Mouse (Mus musculus) large intestine, adult 2 months (tissue): Measurements from ENCODE around the gene Cst6. TPM values are rescaled to one million over a fixed set of nuclear protein-coding genes. Genes with fewer than 3 reads are reported as not detected.

ENCODE experiments used
- DNase-seq: peaks from one replicate; pipeline ENCODE4 v3.0.0-alpha.2; 2012; ENCODE audit warnings: low read depth, low spot score
- WGBS: fragments of 180-500 bp; shearing (Covaris S2); methylation state at CpG from one replicate; pipeline ENCODE4 v1.1.7; 2018; 5-methylcytosine and 5-hydroxymethylcytosine counted together
- polyA plus RNA-seq: library from polyadenylated mRNA; depleted of rRNA; stranded (reverse); fragments of >200 nt; gene quantifications from 2 replicates; pipeline ENCODE4 v1.2.3, GENCODE M21; 2012

The Cst6 gene
- polyA plus RNA-seq, 1 experiment: 287 TPM

DNA sequence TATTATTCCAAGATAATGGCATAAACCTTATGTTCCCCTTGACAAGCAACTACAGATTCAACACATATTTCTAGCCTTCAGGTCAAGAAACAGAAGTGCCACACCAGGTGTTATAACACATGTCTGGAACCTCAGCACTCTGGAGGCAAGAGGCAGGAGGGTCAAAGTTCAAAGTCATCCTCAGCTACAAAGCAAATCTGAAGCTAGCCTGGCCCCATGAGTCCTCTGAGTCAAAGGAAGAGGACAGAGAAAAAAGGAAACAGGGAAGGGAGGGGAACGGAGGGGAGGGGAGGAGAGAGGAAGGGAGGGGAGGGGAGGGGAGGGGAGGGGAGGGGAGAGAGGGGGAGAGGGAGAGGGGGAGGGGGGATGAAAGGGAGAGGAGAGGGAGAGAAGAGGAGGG lies 6.7 kb upstream of the Cst6 start:
- no CpG with 5 or more reads among the region's 1 CpGs for WGBS
- DNase-seq: no peak

DNA sequence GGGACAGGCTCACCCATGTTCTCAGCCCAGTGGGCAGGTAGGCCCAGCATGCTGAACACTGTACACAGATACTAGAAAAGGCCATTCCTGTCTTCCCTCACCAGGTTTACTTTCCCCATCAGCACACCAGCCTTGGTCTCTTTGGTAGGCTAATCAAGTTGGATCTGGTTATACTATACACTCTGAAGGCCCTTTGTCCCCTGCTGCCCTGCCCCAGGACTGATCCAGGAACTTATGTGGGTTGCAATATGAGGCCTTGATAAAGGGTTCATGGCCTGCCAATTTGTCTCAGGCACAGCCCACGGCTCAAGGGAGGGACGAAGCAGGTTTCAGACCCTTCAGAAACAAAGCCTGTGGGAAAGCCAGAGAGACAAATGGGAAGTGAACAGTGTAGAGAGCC lies 4.2 kb upstream of the Cst6 start:
- 33% methylated on average over 2 of the region's 2 CpGs for whole genome bisulfite sequencing

DNA sequence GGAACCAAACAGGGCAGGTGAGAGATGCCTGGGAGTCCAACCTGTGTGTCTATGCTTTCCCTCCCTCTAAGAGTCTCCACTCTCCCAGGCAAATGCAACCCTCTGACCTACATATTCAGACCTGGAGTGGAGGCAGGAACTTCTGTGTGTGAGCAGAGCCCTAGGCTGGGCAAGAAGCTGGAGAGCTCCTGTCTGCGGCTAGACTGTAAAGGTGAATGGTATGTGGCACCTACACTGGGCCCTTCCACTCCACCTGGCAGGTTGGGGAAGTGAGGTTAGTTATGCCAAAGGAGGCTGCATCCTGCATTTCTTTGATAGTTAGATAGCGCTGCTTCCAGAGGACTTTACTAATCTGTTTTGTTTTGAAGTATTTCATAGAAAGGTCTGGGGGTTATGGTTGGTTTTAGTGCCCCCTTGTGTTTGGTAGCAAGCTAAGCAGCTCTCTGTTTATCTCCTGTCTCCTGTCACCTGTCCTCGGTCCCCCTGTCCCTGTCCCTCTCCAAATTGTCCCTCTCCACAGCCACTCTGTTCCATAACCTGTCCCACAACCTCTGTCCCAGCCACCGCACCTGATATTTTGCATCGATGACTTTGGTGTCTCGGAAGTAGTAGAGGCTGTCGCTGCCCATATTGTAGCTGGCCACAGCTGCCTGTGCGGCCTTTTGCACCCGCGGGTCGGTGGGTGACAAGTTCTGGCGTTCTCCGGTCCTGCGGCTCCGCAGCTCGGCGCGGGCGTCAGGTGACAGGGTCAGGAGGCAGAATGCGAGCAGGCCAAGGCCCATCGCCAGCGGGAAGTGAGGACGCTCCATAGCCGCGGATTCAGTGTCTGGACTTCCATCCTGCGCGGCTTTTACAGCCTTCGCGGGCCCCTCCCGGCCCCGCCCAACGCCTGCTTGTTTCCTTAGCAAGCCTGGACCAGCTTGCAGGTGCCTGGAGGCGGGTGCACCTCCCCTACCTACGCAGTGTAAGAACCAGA lies 560 bp downstream of the Cst6 start:
- DNase-seq: peak; percentile 35
- 5% methylated on average over 34 of the region's 34 CpGs for WGBS

More for the DNA sequence above, 4.2 kb upstream of the Cst6 start:
- no peak for DNase-seq

DNA sequence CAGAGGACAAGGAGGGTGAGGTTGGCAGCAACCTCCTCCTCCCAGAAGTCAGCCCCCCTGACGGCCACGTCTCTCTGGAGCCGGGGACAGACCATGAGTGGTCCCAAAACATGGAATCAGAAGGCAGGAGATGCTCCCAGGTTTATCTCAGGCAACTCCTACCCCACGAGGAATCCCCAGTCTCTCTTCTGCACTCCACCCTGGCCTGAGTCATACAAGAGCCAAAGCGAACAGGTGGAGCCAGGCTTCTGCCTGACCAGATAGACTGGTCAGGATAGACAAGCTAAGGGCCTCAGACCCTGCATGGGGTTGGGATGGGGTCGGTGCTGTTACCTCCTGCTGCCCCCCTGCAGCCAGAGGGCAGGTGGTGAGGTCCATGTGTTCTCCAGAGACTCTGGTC lies 1.3 kb downstream of the Cst6 start:
- 75% methylated on average over 6 of the region's 6 CpGs for WGBS
- no peak for DNase-seq

DNA sequence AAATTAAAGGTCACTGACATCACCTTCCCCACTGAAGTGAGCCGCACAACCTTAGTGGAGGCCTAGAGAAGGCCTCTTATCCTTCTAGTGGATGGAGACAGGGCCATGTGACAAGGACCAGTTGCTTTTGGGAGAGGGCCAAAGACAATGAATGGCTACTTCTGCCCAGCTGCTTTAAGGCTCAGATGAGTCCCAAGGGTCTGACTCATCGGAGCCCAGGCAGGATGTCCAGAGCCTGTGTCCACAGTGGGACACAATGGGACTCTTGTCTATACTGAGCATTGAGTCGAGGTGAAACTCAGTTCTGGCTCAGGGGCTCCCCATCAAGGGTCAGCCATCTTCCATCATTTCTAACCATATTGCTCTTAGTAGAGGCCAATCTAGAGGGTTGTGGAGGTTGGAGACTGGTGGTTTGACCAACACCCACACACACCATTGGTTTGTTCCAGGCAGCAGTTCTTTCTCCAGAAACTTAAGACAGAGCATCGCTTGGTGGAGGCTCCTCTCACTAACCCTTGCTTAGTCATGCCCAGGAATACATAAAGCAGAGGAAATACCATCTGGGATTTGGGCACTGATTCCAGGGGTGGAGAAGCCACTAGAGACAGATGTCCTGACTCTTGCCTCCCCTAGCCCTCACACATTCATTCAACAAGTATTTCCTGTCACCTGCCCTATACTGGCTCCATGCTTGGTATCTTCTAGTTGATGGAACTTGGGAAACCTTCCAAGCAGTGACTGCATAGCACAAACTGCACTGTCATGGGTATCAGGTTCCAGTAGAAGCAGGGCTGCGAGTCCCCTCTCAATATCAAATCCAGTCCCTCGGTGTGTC lies 3.9 kb downstream of the Cst6 start:
- no peak for DNase-seq
- WGBS: 70% methylated on average over 6 of the region's 6 CpGs

DNA sequence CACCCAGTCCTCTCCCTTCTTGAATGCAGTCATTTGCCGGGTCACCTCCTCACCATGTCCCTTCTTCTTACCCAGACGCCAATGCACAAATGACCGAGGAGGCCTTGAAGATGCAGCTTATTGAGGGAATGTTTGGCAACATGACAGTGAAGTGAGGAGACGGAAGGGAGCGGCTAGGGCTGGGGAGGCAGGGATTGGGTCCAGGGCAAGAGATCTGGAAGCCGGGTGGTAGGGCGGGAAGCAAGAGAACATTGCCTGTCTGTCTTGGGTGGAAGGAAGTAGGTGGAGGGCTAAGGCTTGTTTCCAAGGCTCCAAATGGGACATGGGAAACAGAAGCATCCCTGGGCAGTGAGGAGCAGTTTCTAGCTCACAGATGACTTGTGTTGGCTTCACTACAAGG lies 8.0 kb downstream of the Cst6 start:
- no peak for DNase-seq
- 79% methylated on average over 7 of the region's 7 CpGs for WGBS

DNA sequence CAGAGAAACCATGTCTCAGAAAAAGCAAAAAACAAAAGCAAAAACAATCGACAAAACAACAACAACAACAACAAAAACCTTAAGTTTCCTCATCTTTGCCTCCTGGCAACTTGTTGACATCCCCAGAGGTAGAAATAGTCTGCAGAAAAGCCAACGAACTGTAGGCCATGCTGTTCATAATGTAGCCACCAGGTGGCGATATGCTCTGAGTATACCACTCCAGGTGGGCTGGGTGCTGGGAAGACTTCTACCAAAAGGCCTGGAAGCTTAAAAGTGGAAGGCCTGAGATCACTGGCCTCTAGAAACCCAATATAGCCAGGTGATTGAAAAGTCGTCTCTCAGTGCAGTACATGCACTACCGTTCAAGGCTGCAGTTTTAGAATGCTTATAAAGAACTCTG lies 11.4 kb downstream of the Cst6 start:
- 14% methylated on average over 5 of the region's 5 CpGs for WGBS
- peak; percentile 54 for DNase-seq

DNA sequence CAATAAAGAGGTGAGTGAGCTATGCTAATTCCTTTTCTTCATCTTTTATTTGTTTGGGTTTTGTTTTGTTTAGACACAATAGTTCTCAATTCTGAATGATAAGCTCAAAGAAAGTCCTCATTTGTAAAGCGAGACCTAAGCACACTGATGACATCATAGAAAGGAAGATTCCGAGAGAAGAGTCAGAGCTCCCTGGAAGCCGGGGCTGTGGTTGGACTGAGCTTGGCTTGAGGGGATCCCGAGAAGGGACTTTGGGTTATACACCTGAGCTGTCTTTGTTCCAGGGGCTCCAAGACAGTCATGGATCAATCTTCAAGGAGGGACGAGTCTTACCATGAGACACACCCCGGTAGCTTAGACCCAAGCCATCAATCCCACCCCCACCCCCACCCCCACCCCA lies 13.9 kb downstream of the Cst6 start, which contains the start of gene Catsper1:
TSS of gene Catsper1 (plus strand) at position 301 of the 400 bp plus-strand sequence.
- 77% methylated on average over 6 of the region's 6 CpGs for WGBS
- no peak for DNase-seq

DNA sequence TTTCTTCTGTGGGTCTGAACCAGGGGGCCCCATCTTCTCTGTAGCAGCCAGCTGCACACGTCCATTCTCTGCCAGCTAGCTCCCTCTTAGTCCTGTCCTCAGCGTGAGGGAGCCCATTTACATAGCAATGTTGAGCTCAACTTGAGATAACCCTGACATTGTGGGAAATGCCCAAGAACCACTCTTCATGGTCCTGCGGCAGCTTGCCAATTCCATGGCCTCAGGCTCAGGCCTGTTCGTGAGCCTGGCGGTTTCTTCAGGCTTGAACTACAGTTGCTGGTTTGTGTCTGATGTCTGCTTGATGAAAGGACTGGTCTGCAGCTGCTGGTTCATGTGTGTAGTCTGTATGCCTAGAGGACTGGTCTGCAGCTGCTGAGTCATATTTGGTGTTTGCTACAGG lies 14.6 kb downstream of the Cst6 start:
- 77% methylated on average over 5 of the region's 5 CpGs for WGBS
- no peak for DNase-seq

DNA sequence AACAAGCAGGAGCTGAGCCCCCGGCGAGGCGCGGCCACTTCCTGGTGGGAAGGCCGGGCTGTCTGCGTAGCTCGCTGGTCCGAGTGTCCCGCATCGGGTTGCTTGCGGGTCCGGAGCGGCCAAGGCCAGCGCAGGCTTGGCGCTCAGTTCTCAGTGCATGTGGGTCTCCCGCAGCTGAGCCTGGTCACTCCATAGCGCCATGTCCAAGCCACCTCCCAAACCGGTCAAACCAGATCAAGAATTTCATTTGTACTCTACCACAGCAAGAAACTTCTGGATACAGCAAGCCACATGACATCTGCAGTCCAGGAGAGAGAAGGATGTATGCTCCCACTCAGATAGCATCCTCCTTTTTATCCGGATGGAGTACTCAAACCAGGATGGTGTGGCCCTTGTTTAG lies 21.4 kb downstream of the Cst6 start:
- DNase-seq: no peak
- 59% methylated on average over 19 of the region's 19 CpGs for WGBS

DNA sequence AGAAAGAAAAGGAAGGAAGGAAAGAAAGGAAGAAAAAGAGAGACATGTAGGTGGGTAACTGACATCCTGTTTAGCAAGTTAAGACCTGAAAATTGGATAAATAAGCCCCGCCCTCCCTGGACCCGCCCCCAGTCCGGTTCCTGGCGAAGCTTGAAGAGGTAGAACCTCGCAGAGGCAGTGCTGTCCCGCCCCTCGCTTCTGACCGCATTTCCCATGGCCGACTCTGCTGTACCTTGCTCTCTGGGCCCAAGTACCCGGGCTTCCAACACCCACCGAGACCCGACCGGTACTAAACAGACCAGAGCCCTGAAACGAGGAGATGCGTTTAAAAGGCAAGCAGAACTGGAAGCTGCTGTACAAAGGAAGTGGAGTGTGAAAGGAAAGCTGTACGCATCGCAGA lies 25.6 kb downstream of the Cst6 start:
- no peak for DNase-seq
- WGBS: 21% methylated on average over 17 of the region's 17 CpGs

DNA sequence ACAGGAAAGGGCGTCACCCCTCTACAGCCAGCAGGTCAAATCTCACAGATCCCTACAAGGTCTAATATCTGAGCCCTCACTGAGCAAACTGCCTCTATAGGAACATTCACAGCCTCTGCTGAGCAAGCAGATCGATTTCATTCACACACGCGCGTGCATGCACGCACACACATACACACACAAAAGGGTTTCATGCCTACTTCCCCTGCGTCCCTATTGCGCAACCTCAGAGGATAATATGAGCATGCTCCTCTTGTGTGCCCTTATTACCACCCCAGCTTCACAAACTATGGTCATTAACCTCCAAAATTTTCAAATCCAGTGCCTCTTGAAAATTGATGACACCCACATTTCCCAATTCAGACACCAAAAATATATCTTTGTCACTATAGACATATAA lies 36.2 kb downstream of the Cst6 start:
- 78% methylated on average over 8 of the region's 8 CpGs for WGBS
- no peak for DNase-seq

DNA sequence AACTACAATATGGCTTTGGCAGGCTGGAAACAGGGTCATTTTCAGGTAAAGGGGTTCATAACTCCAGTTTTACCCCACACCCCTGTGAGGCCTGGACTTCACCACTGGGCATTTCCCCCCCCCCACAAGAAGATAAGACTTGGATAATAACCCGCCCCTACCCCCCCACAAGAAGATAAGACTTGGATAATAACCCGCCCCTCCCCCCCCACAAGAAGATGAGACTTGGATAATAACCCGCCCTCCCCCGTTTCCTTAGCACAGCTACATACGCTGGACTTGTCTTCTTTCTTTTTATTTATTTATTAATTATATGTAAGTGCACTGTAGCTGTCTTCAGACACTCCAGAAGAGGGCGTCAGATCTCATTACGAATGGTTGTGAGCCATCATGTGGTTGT lies 40.3 kb downstream of the Cst6 start:
- no peak for DNase-seq
- WGBS: 81% methylated on average over 7 of the region's 7 CpGs

DNA sequence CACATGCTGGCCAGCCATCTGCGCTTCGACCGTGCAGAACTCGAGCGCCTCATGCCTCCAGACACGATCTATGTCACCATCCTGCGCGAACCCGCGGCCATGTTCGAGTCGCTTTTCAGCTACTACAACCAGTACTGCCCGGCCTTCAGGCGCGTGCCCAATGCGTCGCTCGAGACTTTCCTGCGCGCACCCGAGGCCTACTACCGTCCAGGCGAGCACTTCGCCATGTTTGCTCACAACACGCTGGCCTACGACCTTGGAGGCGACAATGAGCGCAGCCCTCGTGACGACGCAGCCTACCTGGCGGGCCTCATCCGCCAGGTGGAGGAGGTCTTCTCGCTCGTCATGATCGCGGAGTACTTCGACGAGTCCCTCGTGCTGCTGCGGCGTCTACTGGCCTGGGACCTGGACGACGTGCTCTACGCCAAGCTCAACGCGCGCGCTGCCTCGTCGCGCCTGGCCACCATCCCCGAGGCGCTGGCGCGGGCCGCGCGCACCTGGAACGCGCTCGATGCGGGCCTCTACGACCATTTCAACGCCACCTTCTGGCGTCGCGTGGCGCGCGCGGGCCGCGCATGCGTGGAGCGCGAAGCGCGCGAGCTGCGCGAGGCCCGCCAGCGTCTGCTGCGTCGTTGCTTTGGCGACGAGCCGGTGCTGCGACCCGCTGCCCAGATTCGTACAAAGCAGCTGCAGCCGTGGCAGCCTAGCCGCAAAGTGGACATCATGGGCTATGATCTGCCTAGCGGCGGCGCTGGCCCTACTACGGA lies 42.2 kb downstream of the Cst6 start:
- no peak for DNase-seq
- 52% methylated on average over 98 of the region's 98 CpGs for WGBS

DNA sequence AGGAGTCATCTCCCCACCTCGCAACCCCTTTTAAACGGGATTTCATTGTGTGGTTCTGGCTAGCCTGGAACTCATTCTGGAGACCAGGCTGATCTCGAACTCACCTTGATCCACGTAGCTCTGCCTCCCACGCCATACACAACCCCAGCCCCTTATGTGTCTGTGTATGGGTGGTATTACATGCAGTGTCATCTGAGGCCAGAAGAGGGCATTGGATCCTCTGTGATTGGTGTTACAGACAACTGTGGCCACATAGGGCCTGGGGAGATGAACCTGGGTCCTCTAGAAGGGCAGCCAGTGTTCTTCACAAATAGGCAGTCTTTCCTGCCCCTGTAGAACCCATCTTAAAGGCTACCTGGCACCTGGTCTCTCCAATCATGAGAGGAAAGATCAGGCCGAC lies 43.1 kb downstream of the Cst6 start:
- WGBS: 79% methylated on average over 6 of the region's 6 CpGs
- no peak for DNase-seq

DNA sequence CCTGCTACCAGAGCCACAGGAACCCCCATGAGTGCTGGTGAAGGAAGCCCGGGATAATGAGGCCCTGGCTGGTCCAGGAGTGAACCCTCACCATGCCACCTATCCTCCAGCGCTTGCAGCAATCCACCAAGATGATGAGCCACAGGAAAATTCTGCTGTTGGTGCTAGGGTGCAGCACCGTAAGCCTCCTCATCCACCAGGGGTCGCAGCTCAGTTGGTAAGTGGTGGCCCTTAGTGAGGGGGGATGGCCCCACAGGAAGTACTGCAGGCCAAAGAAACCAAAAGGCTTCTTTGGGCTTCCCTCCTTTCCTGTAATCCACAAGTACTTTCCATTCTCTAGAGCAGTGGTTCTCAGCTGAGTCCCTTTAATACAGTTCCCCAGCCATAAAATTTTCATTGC lies 46.9 kb downstream of the Cst6 start:
- no peak for DNase-seq

DNA sequence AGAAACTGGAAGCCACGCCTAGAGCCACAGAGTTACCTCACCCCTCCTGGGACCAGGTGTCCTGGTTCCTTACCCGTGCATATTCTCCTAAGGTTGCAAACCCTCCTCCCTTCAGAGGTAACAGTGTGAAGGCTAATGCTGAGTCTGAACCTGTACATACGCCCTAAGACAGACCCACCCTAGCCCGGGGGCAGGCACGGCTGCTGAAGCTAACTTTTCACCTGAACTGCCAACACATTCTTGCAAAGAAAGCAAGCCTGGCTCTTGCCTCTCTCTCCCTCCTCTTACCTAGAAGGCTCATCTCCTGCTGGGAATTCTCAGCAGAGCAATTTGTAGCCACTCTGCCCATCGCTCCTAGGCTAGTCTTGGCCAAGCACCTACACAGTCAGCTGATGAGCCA lies 48.8 kb downstream of the Cst6 start:
- WGBS: 66% methylated on average over 6 of the region's 6 CpGs
- no peak for DNase-seq

More for the DNA sequence above, 46.9 kb downstream of the Cst6 start:
- 15% methylated on average over 4 of the region's 4 CpGs for WGBS

DNA sequence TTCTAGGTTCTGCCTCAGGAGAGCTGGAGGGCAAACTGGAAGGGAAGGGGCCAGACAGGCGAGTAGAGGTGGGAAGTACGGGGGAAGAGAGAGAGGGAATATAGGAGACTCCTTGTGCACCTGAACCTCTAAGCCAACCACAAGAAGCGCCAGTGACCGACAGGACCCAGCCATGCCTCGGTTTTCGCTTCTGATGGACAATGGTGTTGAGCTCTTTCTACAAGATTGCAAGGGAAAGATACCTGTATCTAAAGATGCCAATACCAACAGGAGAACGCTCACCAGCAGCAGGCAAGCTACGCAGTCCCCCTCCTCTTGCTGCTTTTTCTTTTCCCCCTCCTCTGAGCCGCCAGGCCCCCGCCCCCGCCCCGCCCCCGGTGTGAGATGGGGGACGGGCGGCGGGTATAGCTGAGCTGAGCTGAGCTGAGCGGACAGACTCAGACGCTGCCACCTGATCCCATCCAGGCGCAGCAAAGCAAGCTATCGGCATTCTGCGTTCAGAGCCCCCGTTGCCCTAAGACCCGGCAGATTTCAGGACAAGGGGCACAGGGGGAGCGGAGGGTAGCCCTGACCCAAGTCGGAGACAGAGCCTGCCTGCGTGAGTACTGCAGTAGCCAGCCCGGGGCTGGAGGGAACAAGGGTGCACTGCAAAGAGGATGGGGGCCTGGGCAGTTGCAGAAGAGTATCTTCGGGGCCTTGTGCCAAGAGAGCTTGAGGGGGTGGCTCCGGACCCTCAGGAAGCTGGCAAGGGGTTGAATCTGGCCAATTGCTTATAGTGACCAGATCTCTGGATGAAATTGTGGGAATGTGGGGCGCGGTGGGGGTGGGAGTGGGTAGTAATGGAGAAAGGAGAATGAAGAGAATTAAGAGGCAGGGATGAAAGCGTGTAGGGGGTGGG lies 51.2 kb downstream of the Cst6 start, which contains the start of gene Gal3st3:
TSS of gene Gal3st3 (plus strand) at position 429 of the 898 bp plus-strand sequence.
- 31% methylated on average over 32 of the region's 32 CpGs for WGBS
- no peak for DNase-seq

DNA sequence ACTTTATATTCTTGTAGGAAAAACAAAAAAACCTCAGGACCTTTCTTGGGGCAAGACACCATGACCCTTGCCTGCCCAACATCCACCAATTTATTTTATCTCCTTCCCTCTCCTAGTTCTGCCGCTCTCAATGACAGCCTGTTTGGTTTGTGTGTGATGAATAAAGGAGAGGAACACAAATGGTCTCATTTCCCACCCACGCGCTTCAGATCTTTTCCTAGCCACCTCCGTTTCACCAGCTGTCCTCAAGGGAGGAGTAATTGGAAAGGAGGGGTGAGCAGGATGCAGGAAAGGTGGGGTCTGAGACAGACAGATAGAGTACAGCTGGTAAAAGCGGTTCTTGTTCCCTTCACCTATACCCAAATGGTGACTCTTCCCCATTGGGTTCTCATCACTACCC lies 52.7 kb downstream of the Cst6 start:
- WGBS: 77% methylated on average over 5 of the region's 5 CpGs
- no peak for DNase-seq
